Mouse (Mus musculus) granulocyte monocyte progenitor cell, adult 5-6 weeks (primary cell): ENCODE measurements at regions not wholly inside any gene's neighbourhood (a gene's known extent, or its start where the extent isn't known, plus 50 kb on each side); places are given as distances from the start of the nearest gene placed in this dataset.

Experiments used
- ATAC-seq: replicated peaks from 2 replicates; pipeline ENCODE4 v1.8.0; 2016; ENCODE audit warnings: mild to moderate bottlenecking, moderate TSS enrichment, inconsistent platforms; ENCODE audit not compliant: poor library complexity, severe bottlenecking

GRCm38 (mm10) chr17:81189996-81190395 is 125.1 kb upstream of the Thumpd2 start:
- peak; percentile 74 for ATAC-seq

GRCm38 (mm10) chr17:81185685-81186084 is 120.8 kb upstream of the Thumpd2 start:
- no peak; the same call in 1 of the 2 replicates for ATAC-seq

- ATAC-seq: no peak
These were observed 116.0 kb upstream of the Thumpd2 start for GRCm38 (mm10) chr17:81180813-81181424.

GRCm38 (mm10) chr17:81176306-81176705 is 111.4 kb upstream of the Thumpd2 start:
- ATAC-seq: no peak

GRCm38 (mm10) chr17:81175877-81176276 is 111.0 kb upstream of the Thumpd2 start:
- no peak for ATAC-seq

GRCm38 (mm10) chr17:81172943-81173342 is 108.1 kb upstream of the Thumpd2 start:
- ATAC-seq: no peak

- no peak for ATAC-seq
These were observed 104.2 kb upstream of the Thumpd2 start for GRCm38 (mm10) chr17:81169118-81169517.

- ATAC-seq: no peak
These were observed 85.8 kb upstream of the Thumpd2 start for GRCm38 (mm10) chr17:81150730-81151129.

GRCm38 (mm10) chr17:81134702-81135101 is 69.8 kb upstream of the Thumpd2 start:
- ATAC-seq: no peak

GRCm38 (mm10) chr17:81133227-81133626 is 68.3 kb upstream of the Thumpd2 start:
- ATAC-seq: 0 out of 2 replicates have a peak, but pooled peaks have one; percentile 7
